Mouse (Mus musculus) heart, postnatal 36 days (tissue): Measurements from ENCODE around the gene Krtap3-1. TPM values are rescaled to one million over a fixed set of nuclear protein-coding genes. Genes with fewer than 3 reads are reported as not detected.
"Not testable (repeated sequence)": the region's sequence is repeated elsewhere in the genome, so short reads cannot be mapped to it uniquely, and the experiment has no call there.

Source experiments
- DNase-seq, 2 experiments: peaks; one replicate each; pipeline ENCODE4 v3.0.0; 2021 to 2022
- intact Hi-C: fragments of 180-260 bp; cut with DNase I; formaldehyde crosslinking; loops from one replicate; pipeline ENCODE4 v1.15.1; 2025
- total RNA-seq, 2 experiments: library from RNA; stranded (reverse); gene quantifications; 2 replicates each; pipeline ENCODE4 v1.2.3; 2021

Gene Krtap3-1
- not detected for total RNA-seq

DNA sequence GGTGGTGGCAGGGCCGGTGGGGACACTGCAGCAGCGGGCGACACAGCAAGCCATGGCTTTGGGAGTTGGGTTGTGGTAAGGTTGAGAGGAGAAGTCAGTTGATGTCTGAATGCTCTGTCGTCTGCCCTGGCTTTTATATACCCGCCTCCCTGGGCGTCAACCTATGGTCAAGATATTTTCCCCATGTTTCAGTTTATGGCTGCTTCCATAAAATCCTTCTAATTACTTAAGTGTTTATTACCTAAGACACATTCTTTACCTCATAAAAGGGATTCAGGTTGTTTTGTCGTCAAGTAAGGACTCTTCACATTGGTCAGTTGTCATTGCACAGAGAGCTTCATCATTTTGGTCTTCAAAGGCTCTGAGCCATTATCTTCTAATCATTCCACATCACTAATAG, at the start of gene Krtap3-1:
Krtap3-1 (minus strand) TSS at position 101 of the 400 bp plus-strand sequence.
- DNase-seq, result no peak
- intact Hi-C loops, result no loop called here

DNA sequence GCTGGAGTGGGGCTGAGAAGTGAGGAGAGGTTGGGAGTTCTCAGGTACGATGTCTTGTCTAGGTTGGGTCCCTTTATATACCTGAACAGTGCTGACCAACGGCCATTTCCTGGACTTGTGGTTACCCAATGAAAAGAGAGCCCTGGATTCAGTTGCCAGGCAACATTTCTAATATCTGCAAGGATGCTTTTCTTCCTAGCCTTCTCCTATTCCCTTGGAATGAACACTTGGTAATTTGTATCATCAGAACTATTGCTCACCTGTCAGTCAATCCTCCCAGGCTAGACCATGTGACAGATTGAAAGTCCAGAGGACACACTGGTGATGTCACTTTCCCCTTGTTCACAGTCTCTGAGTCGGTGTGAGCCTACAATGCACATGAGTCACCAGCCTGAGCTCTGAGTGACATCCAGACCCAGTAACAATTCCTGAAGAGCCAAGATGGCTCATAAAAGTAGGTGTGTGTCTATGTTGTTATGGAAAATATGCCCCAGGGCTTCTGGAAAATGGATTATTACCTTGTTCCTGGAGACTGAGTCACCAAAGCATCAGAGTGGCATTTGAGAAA, 48.5 kb upstream of the Krtap3-1 start, which contains the start of gene Krtap2-4:
Krtap2-4 (minus strand) TSS at position 51 of the 568 bp plus-strand sequence.
- DNase-seq, result no peak
- intact Hi-C loops, result no loop called here

DNA sequence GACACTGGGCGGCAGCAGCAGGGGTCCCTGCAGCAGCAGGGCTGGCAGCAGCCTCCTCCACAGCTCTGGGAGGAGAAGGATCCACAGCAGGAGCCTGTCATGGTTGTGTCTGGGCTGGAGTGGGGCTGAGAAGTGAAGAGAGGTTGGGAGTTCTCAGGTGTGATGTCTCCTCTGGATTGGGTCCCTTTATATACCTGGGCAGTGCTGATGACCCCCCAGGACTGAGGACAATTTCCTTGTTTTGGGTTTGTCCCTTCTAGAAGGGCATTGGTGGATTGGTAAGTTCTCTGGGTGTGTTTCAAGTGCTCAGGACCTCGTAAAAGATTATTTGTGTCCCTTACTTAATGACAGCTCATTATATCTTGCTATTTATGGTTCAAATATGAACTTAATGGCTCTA, 43.7 kb upstream of the Krtap3-1 start, which contains the start of gene Gm11937:
Gm11937 (minus strand) TSS at position 101 of the 400 bp plus-strand sequence.
- DNase-seq, result not testable (repeated sequence)

DNA sequence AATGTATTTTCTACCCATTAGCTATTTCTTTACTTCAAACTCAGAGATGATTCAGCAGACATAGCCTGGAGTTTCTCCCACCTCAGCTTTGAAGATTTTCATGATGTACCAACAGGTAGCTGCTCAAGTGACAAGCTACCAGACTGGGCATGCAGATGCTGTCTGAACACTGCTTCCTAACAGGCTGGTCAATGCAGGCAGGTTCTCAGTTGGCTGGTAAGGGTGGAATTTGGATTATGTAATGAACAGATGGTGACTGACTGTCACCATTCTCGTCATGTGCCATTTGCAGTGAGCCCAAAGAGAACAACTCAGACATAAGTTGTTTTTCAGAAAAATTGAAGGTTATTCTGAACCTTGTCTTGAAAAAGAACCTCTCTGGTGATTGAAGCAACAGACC, 42.7 kb upstream of the Krtap3-1 start:
- intact Hi-C loops, result no loop called here
- no peak for DNase-seq

More for the DNA sequence above, 43.7 kb upstream of the Krtap3-1 start, which contains the start of gene Gm11937:
- intact Hi-C loops, result not testable (repeated sequence)

DNA sequence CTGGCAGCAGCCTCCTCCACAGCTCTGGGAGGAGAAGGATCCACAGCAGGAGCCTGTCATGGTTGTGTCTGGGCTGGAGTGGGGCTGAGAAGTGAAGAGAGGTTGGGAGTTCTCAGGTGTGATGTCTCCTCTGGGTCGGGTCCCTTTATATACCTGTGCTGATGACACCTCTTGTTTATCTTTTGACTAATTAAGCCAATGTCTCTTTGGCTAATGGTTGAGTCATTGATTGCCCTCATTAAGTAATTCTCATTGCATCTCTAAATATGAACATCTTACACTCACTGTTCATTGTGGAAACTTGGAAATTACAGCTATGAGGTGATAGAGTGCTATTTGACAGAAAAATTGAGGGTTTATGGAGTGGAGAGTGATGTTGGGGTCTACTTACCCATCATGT, 36.8 kb upstream of the Krtap3-1 start, which contains the start of gene Gm11938:
Gm11938 (minus strand) TSS at position 101 of the 400 bp plus-strand sequence.
- DNase-seq, intact Hi-C loops: not testable (repeated sequence)

DNA sequence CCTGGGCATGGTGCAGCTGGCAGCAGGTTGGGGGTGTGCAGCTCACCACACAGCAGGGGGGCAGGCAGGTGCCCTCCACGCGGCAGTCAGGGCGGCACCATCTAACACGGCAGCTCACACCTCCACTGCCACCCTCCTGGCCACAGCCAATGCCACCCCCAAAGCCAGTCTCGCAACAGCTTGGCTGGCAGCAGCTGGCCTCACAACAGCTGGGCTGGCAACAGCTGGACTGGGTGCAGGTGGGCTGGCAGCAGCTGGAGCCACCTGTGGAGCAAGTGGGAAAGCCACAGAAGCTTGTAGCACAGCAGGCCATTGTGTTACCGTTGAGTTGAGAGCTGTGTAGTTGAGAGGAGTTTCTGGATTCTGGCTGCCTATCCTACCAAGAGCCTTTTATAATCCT, 31.3 kb upstream of the Krtap3-1 start, which contains the start of gene Krtap9-3:
Krtap9-3 (minus strand) TSS at position 364 of the 400 bp plus-strand sequence.
- intact Hi-C loops, DNase-seq: not testable (repeated sequence)

DNA sequence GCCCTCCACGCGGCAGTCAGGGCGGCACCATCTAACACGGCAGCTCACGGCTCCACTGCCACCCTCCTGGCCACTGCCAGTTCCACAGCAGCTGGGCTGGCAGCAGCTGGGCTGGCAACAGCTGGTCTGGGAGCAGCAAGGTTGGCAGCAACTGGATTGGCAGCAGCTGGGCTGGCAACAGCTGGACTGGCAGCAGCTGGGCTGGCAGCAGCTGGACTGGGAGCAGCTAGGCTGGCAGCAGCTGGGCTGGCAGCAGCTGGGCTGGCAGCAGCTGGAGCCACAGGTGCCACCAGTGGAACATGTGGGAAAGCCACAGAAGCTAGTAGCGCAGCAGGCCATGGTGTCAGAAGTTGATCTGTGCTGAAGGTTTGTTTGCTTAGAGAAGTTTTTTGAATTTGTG, 24.6 kb upstream of the Krtap3-1 start, which contains the start of gene Krtap1-3:
Krtap1-3 (minus strand) TSS at position 359 of the 400 bp plus-strand sequence.
- DNase-seq, result no peak
- intact Hi-C loops, result no loop called here

DNA sequence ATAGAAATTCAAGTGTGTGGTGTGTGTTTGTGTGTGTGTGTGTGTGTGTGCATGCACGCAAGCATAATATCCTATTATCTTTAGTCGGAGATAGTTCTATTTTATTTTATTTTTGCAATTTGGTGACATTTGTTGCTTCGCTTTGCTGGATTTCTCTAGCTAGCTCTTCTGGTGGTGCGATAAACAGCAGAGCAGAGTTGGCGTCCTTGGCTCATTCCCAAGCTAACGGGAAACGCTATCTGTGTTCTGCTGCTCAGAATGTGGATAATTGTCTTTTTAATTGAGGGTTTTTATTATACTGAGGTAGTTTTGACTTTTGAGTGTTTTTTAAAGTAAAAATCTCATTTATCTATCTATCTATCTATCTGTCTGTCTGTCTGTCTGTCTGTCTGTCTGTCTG, 18.7 kb upstream of the Krtap3-1 start:
- intact Hi-C loops, result no loop called here
- no peak for DNase-seq

DNA sequence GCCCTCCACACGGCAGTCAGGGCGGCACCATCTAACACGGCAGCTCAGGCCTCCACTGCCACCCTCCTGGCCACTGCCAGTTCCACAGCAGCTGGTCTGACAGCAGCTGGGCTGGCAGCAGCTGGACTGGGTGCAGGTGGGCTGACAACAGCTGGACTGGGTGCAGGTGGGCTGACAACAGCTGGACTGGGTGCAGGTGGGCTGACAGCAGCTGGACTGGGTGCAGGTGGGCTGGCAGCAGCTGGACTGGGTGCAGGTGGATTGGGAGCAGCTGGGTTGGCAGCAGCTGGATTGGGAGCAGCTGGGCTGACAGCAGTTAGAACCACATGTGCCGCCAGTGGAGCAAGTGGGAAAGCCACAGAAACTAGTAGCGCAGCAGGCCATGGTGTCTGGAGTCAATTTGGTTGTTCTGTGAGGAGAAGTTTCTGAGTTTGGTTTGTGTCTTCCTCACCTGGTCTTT, 16.8 kb upstream of the Krtap3-1 start, which contains the start of gene Krtap1-4:
Krtap1-4 (minus strand) TSS at position 410 of the 460 bp plus-strand sequence.
- no peak for DNase-seq
- intact Hi-C loops, result no loop called here

DNA sequence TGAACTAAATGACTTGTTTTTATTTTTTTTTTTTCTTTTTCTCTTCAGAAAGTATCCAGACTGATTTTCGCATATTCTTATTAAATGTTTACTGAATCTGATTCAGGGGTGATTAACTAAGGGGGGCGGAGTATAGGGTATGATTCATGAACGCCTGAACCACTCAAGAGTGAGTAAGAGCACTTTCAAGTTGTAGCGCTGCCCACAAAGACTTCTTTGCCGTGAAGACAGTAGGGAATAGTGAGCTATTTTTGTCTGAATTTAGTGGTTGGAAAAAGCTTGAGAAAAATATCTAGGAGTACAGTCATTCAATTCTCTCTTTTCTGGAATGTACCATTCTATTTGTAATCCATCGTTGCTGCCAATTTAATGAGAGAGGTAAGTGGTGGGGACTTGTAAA, 15.1 kb upstream of the Krtap3-1 start:
- intact Hi-C loops, result no loop called here
- DNase-seq, result no peak

DNA sequence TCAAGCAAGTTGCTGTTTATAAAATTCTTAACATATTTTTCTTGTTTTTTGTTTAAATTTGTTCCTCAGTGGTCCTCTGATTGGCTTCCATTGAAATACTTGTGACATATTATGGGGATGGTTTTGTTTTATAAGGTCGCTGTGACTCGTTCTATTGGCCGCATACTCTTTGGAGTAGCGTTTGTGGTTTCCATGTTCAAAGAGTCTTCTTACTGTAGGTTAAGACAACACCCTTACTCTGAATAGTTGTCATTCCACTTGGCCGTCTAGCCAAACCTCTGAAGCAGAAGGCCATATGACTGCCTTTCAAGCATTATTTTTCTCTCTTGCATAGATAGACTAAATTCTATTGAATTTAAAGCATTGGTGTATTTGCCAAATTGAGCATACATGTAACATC, 14.6 kb upstream of the Krtap3-1 start:
- intact Hi-C loops, result no loop called here
- no peak for DNase-seq

DNA sequence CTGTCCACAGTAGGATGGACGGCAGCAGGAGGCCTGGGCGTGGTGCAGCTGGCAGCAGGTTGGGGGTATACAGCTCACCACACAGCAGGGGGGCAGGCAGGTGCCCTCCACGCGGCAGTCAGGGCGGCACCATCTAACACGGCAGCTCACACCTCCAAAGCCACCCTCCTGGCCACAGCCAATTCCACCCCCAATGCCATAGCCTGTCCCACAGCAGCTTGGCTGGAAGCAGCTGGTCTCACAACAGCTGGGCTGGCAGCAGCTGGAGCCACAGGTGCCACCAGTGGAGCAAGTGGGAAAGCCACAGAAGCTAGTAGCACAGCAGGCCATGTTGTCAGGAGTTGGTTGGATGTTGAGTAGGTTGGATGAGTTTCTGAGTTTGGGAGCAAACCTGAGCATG, 14.2 kb upstream of the Krtap3-1 start, which contains the start of gene Krtap1-5:
Krtap1-5 (minus strand) TSS at position 381 of the 400 bp plus-strand sequence.
- no peak for DNase-seq
- intact Hi-C loops, result no loop called here

DNA sequence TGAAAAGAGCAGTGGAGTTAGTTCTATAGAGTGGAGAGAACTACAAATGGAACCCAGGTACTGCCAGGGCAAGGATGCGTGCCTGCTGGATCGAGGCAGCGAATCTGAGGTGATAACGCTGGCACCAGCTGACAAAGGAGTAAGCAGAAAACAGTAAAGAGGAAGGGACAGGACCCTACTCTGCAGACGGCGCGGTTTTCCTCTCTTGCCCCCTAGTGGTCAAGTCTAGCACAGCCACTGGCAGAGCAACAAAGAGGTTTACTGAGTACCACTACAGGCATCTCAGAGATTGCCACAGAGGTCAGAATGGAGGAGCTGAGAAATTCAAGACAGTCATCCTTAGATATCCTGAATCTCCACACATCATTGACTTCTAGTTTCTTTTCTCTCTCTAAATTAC, 7.7 kb upstream of the Krtap3-1 start:
- intact Hi-C loops, result loop anchor here (2.0 kb wide), 2 partner anchors 109 to 195 kb away; no protein-coding TSS in a partner anchor
- peak; percentile 44 to 66 for DNase-seq

DNA sequence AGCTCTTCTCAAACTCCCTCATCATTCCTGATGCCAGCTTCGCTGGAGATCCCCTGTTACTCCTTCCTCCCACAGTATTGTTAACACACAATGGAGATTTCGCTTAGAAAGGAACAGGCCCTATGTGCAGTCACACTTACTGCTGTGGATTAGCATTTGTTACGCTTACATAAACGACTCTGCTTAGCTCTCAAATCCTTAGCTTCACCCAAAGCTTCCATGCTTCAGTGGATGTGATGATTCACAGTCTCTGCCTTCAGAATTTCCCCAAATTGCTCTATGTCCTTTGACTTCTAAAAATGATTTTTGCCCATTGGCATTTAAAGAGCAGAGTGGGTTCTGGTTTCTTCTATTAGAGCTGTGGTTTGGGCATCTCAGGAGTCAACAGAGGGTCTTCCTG, 6.7 kb upstream of the Krtap3-1 start:
- intact Hi-C loops, result no loop called here
- DNase-seq, result no peak

DNA sequence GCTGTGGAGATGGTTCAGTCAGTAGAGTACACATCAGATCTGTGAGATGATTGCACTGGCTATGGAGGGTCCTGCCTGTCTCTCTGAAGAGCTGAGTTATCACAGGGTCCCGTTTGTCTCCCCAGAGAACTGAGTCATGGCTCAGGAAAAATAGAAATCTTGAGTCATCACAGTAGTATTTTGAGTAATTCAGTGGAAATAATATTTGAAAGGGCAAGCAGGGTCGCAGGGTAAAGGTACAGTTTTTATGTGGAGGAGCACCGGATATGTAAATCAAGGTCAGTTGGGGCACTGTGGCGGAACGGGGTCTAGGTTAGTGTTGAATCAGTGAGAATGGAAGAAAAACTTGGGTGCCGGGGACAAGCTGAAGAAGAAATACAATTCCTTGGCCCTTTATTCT, 3.9 kb downstream of the Krtap3-1 start:
- DNase-seq, result no peak
- intact Hi-C loops, result no loop called here

DNA sequence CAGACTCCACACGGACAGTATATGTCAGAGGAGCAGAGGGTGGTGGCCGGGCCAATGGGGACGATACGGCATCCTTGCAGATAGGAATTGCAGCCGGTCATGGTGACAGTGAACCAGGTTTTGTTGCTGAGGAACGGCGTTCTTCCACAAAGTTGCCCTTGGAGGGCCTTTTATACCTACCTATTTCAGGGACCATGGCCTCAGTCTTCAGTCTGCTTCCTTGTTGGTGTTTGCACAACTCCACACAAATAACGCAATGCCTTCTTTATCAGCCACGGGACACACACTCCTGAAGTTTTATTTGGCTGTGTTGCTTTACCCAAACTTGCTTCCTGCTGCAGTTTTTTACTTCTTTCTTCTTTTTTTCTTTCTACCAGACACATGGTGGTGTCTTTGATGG, 7.1 kb downstream of the Krtap3-1 start, which contains the start of gene Gm11939:
Gm11939 (minus strand) TSS at position 101 of the 400 bp plus-strand sequence.
- DNase-seq, result no peak
- intact Hi-C loops, result no loop called here

DNA sequence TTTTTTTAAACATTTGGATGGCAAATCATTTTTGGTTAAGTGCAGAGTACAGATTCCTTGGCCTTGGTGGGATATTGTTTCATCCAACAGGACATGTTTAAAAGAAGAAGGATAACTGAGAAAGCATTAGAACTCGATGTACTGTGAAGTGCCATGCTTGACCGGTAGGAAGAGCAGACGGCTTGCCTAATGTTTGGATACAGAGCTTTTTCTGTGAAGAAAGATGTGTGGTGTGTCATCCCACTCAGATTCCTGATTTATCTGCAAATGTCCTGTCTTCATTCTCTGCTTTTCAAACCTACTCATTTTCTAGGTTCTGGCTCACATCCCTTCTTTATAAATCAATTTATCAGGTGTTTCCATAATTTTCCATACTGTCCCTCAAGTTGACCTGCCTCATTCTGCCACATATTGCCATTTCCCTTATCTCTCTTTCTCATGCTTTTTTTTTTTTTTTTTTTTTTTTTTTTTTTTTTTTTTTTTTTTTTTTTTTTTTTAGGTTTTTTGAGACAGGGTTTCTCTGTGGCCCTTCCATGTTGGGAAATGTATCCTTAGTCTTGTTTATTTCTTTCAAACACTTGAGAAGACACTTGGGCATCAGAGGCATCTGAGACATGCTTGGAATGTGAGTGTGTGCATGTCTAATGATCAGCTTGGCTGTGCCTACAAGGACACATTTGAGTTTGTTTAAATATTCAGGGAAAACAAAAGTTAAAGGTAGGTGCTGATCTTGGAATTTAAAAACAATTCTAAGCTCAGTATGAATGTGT, 8.3 kb downstream of the Krtap3-1 start:
- intact Hi-C loops, result no loop called here
- DNase-seq, result no peak

DNA sequence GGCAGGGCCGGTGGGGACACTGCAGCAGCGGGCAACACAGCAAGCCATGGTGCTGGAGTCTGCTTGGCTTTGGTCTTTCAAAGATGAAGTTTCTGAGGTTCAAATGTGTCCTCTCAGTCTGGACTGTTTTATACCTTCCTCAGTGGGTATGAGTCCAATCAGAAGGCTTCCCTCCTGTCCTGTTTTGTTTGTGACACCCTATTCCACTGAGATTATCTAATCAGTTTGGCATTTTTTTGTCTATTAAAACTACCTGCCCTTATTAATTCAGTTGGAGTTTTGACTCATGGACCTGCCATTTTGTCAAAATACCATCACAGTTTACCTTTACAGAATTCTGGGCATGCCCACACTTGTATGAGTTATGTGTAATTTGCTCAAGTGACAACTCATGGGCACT, 9.7 kb downstream of the Krtap3-1 start, which contains the start of gene Krtap3-2:
Krtap3-2 (minus strand) TSS at position 101 of the 400 bp plus-strand sequence.
- DNase-seq, result no peak
- intact Hi-C loops, result no loop called here

DNA sequence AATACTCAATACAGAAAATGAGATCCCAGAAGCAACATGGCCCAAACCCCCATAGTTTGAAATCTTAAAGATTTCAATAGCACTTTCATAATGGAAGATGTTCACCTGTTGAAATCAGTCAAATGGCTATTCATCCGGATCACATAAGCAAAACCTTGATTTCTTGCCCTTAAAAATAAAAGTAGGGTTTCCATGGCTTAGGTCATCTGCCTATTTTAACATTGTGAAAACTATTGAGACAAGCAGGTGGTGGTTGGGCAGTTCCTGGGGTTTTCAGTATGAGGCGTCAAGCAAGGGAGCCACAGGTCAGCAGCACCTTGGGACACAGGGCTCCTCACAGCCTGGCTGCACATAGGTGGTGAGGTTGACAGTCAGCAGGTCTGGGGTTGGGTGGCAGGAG, 10.2 kb downstream of the Krtap3-1 start:
- no peak for DNase-seq
- intact Hi-C loops, result no loop called here

DNA sequence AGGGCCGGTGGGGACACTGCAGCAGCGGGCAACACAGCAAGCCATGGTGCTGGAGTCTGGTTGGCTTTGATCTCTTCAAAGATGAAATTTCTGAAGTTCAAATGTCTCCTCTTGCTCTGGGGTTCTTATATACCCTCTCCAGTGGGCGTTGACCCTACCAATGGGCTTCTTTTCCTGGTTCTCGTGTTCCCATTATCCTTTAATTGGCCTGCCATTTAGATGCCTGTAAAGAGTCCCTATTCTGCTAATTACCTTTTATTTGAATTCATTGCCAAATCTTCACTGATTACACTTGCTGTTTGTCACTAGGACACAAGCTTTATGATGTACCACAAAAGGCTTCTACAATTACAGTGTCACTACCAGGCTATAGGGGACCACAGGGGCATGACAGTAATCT, 15.7 kb downstream of the Krtap3-1 start, which contains the start of gene Krtap3-3:
Krtap3-3 (minus strand) TSS at position 101 of the 400 bp plus-strand sequence.
- no peak for DNase-seq
- intact Hi-C loops, result no loop called here

DNA sequence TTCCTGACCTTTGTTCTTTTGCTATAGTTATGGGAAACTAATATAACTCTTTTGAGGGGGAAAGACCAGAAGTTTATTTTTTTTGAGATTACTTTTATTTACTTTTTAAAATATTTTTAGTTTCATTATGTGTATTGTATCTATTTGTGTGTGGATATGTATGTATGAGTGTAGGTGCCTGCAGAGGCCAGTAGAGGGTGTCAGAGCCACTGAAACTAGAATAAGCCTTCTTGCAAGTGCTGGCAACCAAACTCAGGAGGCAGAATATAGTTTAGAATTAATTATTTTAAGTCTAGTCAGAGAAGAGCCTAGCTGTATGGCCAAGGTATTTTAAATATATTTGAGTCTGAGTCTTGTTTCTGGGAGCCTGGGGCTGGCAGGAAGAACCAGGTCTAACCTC, 18.5 kb downstream of the Krtap3-1 start:
- no peak for DNase-seq
- intact Hi-C loops, result no loop called here
